Mouse (Mus musculus): ENCODE data around the gene Fam131b.
A peak's percentile ranks its signal among the peaks of the same experiment; 100 is the strongest.

The Fam131b gene

DNA sequence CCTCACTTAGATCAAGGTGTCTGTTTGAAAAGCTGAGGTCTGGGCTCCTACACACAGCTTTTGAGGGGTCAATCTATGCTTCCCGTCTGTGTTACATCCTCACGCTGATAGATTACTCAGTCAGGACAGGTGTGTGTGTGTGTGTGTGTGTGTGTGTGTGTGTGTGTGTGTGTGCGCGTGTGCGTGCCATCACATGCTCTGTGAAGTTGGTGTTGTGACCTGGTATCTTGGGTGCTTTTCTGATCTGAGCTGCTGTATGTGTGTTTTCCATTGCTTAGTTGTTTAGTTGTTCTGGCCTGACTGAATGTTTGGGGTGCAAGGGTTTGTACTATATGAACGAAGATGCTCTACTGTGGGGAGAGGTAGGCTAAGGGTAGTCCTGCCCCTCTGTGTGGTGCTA is 30.9 kb upstream of the Fam131b start:
- no peak for DNase-seq

DNA sequence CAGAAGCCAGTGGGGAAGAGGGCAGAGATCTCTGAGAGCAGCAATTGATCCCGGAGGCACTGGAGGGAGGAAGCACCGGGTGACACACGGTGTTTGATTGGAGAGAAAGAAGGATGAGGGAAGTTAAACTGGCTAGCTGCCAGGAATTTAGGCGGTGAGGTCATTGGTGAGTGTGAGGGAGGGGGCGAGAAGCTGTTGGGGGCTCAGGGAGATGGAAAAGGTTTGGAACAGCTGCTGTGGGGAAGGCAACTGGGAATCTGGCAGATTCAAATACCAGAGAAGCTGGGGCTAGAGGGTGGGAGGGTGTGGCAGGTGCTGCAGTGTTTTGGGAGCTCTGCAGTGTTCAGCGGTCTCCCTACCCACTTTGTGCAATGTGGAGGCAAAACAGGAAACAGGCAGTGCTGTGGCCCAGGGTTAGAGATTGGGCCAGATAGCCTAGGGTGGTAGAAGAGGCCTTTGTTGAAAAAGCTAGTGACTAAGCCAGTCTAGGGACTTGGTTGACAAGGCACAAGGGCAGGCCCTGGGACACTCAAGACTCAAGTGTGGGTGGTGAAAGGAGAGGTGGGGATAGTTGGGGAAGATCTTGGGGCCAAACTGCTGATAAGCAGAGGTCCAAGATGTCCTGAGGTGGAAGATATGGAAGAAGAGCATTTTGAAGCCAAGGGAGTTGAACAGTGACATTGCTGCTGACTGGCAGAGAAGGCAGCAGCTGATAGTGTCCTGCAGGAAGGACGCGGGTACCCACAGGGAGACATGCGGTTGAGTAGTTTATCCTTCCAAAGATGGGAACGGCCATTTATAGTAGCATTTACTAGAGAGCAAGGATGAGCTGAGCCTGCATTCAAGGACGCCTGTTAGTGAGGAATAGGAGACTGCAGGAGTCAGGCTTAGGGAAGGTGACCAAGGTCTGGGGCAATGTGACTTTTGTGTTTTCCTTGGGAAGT is 29.9 kb upstream of the Fam131b start:
- no peak for DNase-seq

DNA sequence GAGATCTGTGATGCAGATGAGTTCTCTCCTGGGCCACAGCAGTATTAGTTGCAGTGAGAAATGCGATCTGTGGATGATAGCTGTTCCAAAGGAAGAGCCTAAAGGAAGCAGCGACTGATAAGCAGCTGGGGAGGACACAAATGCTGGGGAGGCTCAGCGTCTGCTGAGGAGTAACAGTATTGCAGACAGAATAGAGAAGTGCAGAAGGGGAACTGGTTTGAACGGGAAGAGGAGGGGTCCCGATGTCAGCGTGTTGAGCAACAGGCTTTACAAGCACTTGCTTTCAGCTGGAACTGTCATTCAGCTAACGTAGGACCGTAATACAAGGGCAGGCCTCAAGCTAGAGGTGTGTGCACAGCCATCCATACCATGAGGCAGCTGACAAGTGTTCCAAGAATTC is 28.7 kb upstream of the Fam131b start:
- no peak for DNase-seq

DNA sequence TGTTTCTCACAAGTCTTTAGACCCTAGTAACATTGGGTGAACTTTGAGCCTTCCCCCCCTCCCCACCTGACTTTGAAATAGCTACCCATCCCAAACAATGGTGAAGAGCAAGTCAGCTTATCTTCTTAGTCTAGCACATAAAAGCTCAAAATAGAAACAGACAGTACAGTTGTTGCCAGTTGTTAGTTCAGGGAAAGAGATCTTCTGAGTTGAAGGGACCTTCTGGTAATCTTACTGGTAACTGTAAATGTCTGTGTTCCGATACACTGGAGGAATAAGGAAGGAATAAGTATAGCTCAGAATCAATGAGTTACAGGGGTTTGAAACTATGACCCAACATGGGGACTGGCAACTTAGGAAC is 28.0 kb upstream of the Fam131b start:
- no peak for DNase-seq

DNA sequence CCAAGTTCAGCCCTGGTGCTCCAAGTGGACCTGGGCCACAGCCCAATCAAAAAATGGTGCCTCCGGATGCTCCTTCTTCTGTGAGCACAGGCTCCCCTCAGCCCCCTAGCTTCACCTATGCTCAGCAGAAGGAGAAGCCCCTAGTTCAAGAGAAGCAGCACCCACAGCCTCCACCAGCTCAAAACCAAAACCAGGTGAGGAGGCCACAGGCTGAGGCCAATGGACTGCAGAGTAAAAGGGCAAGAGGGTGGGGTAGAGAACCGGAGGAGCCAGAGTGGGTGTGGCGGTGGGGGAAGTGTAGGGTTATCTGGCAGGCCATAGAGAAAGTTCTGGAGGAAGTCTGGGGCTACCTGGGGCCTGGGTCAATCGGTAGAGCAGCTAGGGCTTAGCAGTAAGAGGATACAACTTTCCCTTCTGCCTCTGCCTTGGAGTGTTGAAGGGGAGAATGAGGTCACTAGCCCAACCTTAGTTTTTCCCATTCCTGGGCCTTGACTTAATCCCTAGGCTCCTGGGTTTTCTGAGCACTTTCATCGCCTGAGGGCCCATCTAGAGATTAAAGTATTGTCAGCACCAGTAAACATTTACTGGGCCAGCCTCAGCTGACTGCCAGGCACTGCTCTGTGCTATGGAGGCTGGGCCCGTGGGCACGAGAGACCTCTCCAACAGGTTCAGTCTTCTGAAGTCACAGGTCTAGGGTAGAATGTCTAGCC is 27.5 kb upstream of the Fam131b start:
- DNase-seq: no peak

DNA sequence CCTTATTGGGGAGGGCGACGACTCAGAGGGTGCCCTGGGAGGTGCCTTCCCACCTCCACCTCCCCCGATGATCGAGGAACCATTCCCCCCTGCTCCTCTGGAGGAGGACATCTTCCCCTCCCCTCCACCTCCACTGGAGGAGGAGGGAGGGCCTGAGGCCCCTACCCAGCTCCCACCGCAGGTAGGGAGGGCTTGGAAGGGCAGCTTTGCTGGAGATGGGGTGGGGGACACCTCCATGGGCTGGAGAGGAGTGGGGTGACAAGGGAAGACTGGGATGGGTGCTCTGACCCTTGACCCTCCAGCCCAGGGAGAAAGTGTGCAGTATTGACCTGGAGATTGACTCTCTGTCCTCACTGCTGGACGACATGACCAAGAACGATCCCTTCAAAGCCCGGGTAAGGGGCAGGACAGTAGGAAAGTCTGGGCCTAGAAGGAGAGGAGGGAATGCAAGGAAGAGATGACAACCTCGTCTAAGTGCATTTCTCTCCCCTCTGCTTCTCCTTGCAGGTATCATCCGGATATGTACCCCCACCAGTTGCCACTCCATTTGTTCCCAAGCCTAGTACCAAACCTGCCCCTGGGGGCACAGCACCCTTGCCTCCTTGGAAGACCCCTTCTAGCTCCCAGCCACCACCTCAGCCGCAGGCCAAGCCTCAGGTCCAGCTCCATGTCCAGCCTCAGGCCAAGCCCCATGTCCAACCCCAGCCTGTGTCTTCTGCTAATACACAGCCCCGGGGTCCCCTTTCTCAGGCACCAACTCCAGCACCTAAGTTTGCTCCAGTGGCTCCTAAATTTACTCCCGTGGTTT is 26.7 kb upstream of the Fam131b start:
- DNase-seq: no peak

DNA sequence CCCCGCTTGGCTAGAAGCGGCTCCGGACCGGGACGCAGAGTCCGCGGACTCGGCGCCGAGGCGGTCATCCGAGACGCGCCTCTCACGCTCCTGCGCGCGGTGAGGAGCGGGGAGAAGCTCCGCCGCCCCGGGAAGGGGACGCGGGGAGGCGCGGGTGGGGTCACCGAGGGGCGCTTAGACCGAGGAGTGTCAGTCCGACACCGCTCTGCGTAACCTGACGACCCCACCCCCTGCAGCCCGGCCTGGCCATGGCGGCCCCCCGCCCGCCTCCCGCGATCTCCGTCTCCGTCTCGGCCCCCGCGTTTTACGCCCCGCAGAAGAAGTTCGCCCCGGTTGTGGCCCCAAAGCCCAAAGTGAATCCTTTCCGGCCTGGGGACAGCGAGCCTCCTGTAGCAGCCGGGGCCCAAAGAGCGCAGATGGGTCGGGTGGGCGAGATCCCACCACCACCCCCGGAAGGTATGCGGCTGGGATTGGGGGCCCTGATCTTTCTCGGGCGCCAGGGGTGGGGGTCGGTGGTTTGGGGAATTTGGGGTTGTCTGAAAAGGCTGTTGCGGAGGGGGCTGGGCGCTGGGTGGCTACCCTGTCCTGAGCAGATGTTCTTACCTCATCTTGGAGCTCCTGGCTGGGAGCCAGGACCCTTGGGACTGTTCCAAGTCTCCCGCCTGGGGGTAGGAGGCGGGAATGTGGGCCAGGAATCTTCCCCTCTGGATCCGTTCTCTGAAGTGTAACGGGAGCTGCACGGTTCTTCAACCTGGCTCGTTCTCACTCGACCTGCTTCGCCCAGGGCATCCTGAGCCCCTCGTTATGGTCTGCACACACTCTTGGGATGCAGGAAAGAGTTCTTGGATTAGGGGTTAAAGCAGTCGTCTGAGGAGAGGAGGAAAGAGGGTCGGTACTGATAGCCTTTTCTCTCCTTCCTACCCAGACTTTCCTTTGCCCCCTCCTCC is 25.9 kb upstream of the Fam131b start:
- peak; percentile 83 for DNase-seq

DNA sequence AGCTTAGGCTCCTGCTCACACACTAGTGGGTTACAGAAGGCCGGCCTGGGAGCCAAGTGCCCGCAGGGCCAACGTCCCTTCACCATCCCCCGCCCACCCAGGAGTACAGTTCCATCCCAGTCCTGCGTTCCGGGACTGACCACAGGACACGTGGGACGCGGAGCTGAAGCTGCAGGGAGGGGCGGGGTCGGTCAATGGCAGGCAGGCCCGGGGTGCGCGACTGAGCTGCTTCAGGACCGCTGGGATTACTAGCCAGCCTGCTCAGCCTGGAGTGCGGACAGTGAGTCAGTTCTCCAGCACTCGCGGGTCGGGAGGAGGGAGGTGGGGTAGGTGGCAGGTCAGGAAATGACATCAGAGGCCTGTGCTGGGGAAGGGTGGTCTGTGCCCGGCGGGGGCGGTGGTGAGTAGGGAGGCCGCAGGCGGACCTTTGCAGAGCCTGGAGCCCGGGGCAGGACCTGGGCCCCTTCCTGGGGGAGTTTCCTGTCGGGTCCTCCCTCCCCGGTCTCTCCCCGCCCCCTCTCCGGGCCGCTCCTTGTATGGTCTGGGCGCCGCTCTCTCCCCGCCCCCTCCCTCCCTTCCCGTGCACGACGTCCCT is 25.1 kb upstream of the Fam131b start, which contains the start of gene Zyx:
TSS of gene Zyx (plus strand) at position 205 of the 595 bp plus-strand sequence.
- DNase-seq: peak; percentile 91

DNA sequence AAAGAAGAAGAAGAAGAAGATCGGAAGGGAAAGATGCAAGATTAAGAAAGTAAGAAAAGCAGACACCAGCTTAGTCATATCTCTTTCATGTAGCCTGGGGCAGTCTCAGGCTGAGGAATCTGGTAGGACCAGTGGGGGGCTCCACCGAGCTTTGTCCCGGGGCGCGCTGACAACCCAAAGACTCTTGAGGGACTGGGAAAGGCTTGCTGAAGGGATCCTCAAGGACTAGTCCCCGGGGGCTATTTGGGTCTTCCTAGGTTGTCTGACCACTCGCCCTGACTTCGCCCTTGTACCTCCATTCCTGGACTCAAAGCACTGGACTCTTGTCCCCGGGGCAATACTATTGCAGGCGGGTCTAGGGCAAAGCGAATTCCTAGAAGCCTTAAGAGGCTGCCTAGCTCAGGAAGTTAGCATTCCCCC is 24.6 kb upstream of the Fam131b start:
- peak; percentile 76 for DNase-seq

DNA sequence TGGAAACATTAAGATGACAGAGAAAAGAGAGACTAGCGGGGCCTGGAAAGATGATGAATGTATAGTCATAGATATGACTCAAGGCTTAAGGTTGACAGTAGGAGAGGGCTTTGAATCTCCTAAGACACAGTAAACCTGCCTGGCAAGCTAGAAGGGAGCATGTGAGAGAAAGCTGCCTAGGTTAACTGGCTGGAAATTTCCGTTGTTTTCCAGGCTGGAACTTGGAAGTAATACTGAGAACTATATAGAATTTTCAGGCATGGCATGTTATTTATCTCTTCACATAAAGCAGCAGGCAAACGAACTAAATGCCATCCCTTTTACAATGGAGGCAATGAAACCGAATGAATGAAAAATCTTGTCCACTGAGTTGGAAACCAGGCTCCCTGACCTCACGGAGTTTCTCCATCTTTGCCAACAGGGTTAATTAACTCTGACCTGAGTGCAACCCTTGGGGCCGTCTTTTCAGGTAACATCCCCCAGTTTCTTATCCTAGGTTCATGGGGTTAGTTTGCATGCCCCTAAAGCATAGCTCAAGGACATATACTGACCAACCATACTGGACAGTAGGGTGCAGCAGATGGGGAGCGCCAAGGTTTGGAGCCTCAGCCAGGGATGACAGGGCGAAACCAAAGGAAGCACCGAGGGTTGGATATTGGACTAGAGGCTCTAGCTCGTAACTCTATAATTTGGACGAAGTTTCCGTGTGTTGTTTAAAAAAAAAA is 24.0 kb upstream of the Fam131b start:
- peak; percentile 57 for DNase-seq

DNA sequence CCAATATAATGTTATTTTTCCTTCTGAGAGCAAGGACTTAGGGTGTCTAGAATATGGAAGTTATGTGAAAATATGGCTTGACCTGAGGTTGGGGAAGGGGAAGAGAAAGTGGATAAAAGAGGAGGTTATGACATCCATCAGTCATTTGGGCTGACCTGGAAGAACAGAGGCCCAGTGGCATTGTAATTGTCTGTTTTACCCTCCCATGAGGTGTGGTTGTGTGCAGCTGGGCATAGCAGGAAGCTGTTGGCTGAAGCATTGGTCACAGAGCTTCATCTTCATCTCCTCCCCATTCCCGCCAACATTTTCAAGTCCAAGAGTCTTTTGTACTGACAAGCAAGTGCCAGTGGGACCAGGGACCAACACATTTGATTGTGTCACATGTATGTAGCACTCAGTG is 19.8 kb upstream of the Fam131b start:
- no peak for DNase-seq

DNA sequence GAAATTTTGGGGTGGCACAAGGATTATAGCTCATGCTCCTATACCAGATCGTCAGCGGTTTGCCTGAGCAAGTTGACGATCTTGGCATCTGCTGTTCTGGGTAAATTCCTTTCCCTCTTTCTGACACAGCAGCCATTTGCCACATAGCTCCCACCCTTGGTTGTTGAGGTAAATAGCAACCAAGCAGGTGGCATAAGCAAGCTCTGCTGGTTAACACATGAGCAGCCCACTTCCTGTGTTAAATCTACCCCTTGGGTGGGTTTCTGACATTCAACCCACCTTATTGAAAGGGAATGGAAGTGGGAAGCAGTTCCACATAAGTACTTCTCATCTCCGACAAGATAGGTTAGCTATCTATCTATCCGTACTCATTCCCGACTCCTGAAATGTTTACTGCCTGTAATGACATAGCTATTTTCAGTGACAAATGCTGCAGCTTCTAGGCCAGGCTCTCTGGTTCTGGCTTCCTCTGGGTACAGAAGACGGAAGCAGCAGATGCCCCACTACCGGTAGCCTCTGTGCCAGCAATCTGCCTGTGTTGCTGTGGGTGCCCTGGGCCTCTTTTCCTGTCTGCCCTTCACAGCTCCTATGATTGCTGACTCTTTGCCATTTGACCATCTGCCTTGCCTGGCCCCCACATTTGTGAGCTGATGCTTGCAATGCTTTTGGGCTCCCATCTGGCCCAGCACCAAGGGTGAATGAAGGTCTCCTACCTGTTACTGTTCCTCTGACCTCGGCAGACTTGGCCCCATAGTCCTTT is 19.1 kb upstream of the Fam131b start:
- peak; percentile 90 for DNase-seq

DNA sequence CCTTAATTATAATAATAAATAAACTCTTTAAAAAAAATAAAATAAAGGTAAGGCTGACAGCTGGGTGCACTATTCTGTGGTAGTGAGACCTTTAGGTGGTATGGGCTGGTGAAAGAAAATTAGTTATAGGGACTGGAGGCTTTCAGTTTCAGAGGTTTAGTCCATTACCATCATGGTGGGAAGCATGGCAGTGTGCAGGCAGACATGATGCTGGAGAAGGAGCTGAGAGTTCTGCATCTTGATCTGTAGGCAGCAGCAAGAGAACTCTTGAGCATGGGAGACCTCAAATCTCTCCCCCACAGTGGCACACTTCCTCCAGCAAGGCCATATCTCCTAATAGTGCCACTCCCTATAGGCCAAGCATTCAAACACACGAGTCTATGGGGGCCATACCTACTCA is 17.7 kb upstream of the Fam131b start:
- DNase-seq: no peak

DNA sequence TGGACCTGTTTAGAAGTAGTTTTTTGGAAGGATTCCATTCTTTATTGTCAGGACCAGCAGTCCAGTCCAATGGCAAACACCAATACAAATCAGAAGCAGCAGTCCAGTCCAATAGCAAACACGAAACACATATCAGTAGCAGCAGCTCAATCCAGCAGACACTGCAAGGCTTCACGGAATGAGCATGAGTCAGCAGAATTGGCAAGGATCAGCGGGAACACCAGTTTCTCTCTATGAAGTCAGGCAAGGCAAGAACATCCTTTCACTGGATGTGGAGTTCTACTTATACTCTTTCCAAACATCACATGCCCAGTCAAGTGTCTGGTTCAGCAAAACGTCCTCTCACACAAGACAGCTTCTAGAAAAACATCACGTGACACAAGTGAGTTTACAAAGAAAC is 15.5 kb upstream of the Fam131b start:
- DNase-seq: no peak

DNA sequence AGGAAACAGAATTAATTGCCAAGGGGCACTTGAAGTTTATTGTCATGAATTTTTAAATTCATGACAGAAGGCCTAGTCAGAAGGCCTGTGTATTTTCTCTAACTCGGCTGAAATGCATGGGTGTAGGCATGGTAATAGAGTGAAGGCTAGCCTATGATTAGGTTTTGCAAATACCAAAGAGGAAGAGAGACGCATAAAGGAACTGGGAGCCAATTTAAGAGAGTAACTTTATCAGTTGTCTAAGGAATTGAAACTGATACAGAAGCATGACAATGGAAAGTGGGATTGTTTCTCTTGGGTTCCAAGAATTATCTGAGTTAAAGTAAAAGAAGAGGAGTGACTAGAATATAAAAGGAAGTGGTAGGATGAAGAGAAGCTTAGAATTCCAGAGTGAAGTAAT is 14.7 kb upstream of the Fam131b start:
- DNase-seq: no peak

DNA sequence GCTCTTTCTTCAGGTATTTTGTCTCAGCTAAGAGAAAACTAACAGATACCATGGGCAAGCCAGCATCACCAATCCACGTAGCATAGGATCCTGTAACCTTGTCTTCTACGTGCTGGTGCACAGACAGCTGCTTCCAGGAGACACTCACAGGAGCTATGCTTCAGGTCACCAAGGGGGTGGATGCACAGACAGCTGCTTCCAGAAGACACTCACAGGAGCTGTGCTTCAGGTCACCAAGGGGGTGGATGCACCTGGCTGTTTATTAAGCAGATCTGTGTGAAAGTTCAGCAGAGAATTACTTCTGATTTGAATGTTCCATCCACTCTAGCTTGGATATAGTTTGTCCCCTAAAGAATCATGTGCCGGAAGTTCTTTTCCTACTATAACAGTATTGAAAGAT is 6.5 kb upstream of the Fam131b start:
- no peak for DNase-seq

DNA sequence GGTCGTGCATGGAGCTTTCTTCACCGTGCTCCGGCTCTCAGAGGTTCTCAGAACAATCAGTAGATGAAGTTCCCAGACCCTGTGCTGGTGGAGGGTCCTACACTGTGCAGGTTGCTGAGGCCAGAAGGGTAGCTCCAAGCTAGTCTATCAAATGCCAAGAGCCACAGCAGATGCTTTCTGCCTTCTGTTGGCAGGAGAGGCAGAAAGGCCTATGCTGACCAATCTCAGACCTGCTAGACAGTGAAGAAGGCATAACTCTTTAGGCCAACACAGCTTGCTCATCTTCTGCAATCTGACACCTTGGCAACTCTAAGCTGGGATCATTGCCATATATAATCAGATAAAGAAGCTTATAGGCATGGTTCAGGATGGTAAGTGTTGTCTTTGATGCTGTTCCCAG is 5.8 kb upstream of the Fam131b start:
- no peak for DNase-seq

DNA sequence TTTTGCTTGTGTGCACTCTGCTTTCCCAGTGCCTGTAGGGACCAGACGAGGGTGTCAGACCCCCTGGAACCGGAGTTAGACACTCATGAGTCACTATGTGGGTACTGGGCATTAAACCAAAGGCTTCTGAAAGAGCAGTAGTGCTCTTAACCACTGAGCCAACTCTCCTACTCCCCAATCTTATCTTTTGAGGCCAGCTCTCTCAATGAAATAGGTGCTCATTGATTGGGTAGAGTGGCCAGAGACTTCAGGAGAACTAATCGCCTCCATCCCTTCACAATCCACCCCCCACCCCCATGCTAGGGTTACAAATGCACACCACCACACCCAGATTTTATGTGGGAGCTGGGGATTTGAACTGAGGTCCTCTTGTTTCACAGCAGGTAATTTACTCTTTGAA is 4.3 kb upstream of the Fam131b start:
- no peak for DNase-seq

DNA sequence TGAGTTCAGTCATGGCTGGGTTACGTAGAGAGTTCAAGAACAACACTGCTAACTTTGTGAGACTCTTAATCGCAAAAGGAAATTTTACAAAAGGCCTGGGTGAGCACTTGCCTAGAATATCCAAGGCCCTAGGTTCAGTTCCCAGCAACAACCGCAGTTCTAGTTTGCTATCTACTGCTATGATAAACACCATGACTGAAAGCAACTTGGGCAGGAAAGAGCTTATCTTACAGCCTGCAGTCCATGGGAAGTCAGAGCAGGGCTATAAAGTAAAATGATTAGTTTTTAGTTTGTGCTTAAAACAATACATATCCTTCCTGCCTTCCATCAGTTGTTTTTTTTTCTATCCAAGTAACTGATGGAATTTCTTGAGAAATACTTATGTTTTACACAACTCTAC is 2.1 kb upstream of the Fam131b start:
- DNase-seq: no peak

DNA sequence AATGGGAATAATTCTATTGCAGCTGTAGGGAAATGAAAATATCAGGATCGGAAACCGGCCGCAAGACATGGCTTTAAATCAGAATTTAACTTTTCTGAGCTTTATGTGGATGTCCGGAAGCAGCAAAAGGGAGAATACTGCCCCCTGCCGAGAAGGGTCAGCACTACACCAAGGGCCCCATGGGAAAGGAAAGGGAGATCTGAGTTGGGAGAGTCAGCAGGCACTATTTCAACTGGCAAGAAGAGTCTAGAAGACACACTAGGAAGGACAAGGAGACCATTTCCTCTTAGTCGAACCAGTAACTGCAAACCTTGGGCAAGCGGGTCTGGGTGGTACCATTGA is 796 bp upstream of the Fam131b start:
- DNase-seq: peak; percentile 83

All from cerebellum, adult 11 months (tissue).